Mouse (Mus musculus): ENCODE data around the gene Cttn. TPM values are rescaled to one million over a fixed set of nuclear protein-coding genes. Genes with fewer than 3 reads are reported as not detected.
A peak's percentile ranks its signal among the peaks of the same experiment; 100 is the strongest.

The Cttn gene
- 190 and 195 TPM in 2 replicates for polyA plus RNA-seq (2015; fragmentation: Nextera tagmentation; extraction: Ambion mirVana)

- H3K9me3 ChIP-seq (replicated peaks; ENCODE audit: control insufficient read depth, low read length, poor library complexity, severe bottlenecking): no peaks in the 10 kb centered on the region
- H3K9ac ChIP-seq (ENCODE audit: low read depth, low read length): peak within 1 kb of the TSS; percentile 97
- peak; percentile 97 for ATAC-seq
- 1% methylated on average over 28 of the region's 30 CpGs for WGBS
- peak within 1 kb of the TSS; percentile 86 for H3K4me3 ChIP-seq (ENCODE audit: low read depth, low read length)
- peaks cover 21% of the 10 kb centered on the region for H3K4me1 ChIP-seq (ENCODE audit: control insufficient read depth, insufficient read depth, low read length)
- H3K27me3 ChIP-seq (ENCODE audit: control insufficient read depth, insufficient read depth, low read depth, low read length): no peaks in the 10 kb centered on the region
- H3K4me2 ChIP-seq (ENCODE audit: low read length): peak within 1 kb of the TSS; percentile 56
- no peaks in the 10 kb centered on the region for H3K36me3 ChIP-seq (ENCODE audit: control insufficient read depth, insufficient read depth, low read length)
- peak within 1 kb of the TSS; percentile 85 for H3K27ac ChIP-seq (ENCODE audit: low read length)
These were observed at the start of gene Cttn for GRCm38 (mm10) chr7:144470545-144471059. Gene Cttn, minus strand, starts transcription at chr7:144471009.

GRCm38 (mm10) chr7:144519852-144520251 is 49.0 kb upstream of the Cttn start:
- H3K4me3 ChIP-seq (ENCODE audit: low read depth, low read length): no peak overlapping the region
- 97% methylated on average over 5 of the region's 5 CpGs for WGBS
- peaks cover 20% of the 10 kb centered on the region for H3K36me3 ChIP-seq (ENCODE audit: control insufficient read depth, insufficient read depth, low read length)
- ATAC-seq: no peak
- no peaks in the 10 kb centered on the region for H3K4me1 ChIP-seq (ENCODE audit: control insufficient read depth, insufficient read depth, low read length)
- no peaks in the 10 kb centered on the region for H3K9me3 ChIP-seq (replicated peaks; ENCODE audit: control insufficient read depth, low read length, poor library complexity, severe bottlenecking)
- H3K27me3 ChIP-seq (ENCODE audit: control insufficient read depth, insufficient read depth, low read depth, low read length): no peaks in the 10 kb centered on the region
- H3K4me2 ChIP-seq (ENCODE audit: low read length): no peak overlapping the region
- no peak overlapping the region for H3K27ac ChIP-seq (ENCODE audit: low read length)
- no peak overlapping the region for H3K9ac ChIP-seq (ENCODE audit: low read depth, low read length)

- H3K27me3 ChIP-seq (ENCODE audit: control insufficient read depth, insufficient read depth, low read depth, low read length): no peaks in the 10 kb centered on the region
- no peak overlapping the region for H3K27ac ChIP-seq (ENCODE audit: low read length)
- 88% methylated on average over 5 of the region's 5 CpGs for WGBS
- H3K4me3 ChIP-seq (ENCODE audit: low read depth, low read length): no peak overlapping the region
- H3K9me3 ChIP-seq (replicated peaks; ENCODE audit: control insufficient read depth, low read length, poor library complexity, severe bottlenecking): no peaks in the 10 kb centered on the region
- no peaks in the 10 kb centered on the region for H3K4me1 ChIP-seq (ENCODE audit: control insufficient read depth, insufficient read depth, low read length)
- no peak overlapping the region for H3K9ac ChIP-seq (ENCODE audit: low read depth, low read length)
- no peak overlapping the region for H3K4me2 ChIP-seq (ENCODE audit: low read length)
- H3K36me3 ChIP-seq (ENCODE audit: control insufficient read depth, insufficient read depth, low read length): peaks cover 34% of the 10 kb centered on the region
- ATAC-seq: no peak
These were observed 45.9 kb upstream of the Cttn start for GRCm38 (mm10) chr7:144516711-144517110.

GRCm38 (mm10) chr7:144509090-144509489 is 38.3 kb upstream of the Cttn start:
- Histone ChIP-seq H3K27me3 (ENCODE audit: control insufficient read depth, insufficient read depth, low read depth, low read length) (no peaks in the 10 kb centered on the region), H3K27ac (ENCODE audit: low read length) (no peak overlapping the region), H3K4me1 (ENCODE audit: control insufficient read depth, insufficient read depth, low read length) (no peaks in the 10 kb centered on the region), H3K36me3 (ENCODE audit: control insufficient read depth, insufficient read depth, low read length) (peaks cover 41% of the 10 kb centered on the region), H3K9ac (ENCODE audit: low read depth, low read length) (no peak overlapping the region), H3K4me2 (ENCODE audit: low read length) (no peak overlapping the region), H3K4me3 (ENCODE audit: low read depth, low read length) (no peak overlapping the region), H3K9me3 (replicated peaks; ENCODE audit: control insufficient read depth, low read length, poor library complexity, severe bottlenecking) (no peaks in the 10 kb centered on the region)
- no peak for ATAC-seq
- WGBS: 98% methylated on average over 4 of the region's 4 CpGs

GRCm38 (mm10) chr7:144506807-144507206 is 36.0 kb upstream of the Cttn start:
- Histone ChIP-seq H3K9ac (ENCODE audit: low read depth, low read length) (no peak overlapping the region), H3K4me1 (ENCODE audit: control insufficient read depth, insufficient read depth, low read length) (no peaks in the 10 kb centered on the region), H3K4me2 (ENCODE audit: low read length) (no peak overlapping the region), H3K36me3 (ENCODE audit: control insufficient read depth, insufficient read depth, low read length) (peaks cover 38% of the 10 kb centered on the region), H3K27ac (ENCODE audit: low read length) (no peak overlapping the region), H3K4me3 (ENCODE audit: low read depth, low read length) (no peak overlapping the region), H3K27me3 (ENCODE audit: control insufficient read depth, insufficient read depth, low read depth, low read length) (no peaks in the 10 kb centered on the region), H3K9me3 (replicated peaks; ENCODE audit: control insufficient read depth, low read length, poor library complexity, severe bottlenecking) (no peaks in the 10 kb centered on the region)
- no peak for ATAC-seq
- WGBS: 96% methylated on average over 1 of the region's 1 CpGs

GRCm38 (mm10) chr7:144503959-144504358 is 33.1 kb upstream of the Cttn start:
- H3K4me2 ChIP-seq (ENCODE audit: low read length): no peak overlapping the region
- H3K9ac ChIP-seq (ENCODE audit: low read depth, low read length): no peak overlapping the region
- no peaks in the 10 kb centered on the region for H3K9me3 ChIP-seq (replicated peaks; ENCODE audit: control insufficient read depth, low read length, poor library complexity, severe bottlenecking)
- H3K27me3 ChIP-seq (ENCODE audit: control insufficient read depth, insufficient read depth, low read depth, low read length): no peaks in the 10 kb centered on the region
- H3K36me3 ChIP-seq (ENCODE audit: control insufficient read depth, insufficient read depth, low read length): peaks cover 33% of the 10 kb centered on the region
- H3K4me1 ChIP-seq (ENCODE audit: control insufficient read depth, insufficient read depth, low read length): no peaks in the 10 kb centered on the region
- H3K27ac ChIP-seq (ENCODE audit: low read length): no peak overlapping the region
- 85% methylated on average over 4 of the region's 4 CpGs for WGBS
- H3K4me3 ChIP-seq (ENCODE audit: low read depth, low read length): no peak overlapping the region
- no peak for ATAC-seq

GRCm38 (mm10) chr7:144492931-144493330 is 22.1 kb upstream of the Cttn start:
- H3K9me3 ChIP-seq (replicated peaks; ENCODE audit: control insufficient read depth, low read length, poor library complexity, severe bottlenecking): no peaks in the 10 kb centered on the region
- no peak for ATAC-seq
- no peaks in the 10 kb centered on the region for H3K27me3 ChIP-seq (ENCODE audit: control insufficient read depth, insufficient read depth, low read depth, low read length)
- H3K27ac ChIP-seq (ENCODE audit: low read length): no peak overlapping the region
- H3K4me2 ChIP-seq (ENCODE audit: low read length): no peak overlapping the region
- no peak overlapping the region for H3K9ac ChIP-seq (ENCODE audit: low read depth, low read length)
- no peaks in the 10 kb centered on the region for H3K4me1 ChIP-seq (ENCODE audit: control insufficient read depth, insufficient read depth, low read length)
- 79% methylated on average over 1 of the region's 1 CpGs for WGBS
- no peak overlapping the region for H3K4me3 ChIP-seq (ENCODE audit: low read depth, low read length)
- peaks cover 55% of the 10 kb centered on the region for H3K36me3 ChIP-seq (ENCODE audit: control insufficient read depth, insufficient read depth, low read length)

- Histone ChIP-seq H3K4me2 (ENCODE audit: low read length) (no peak overlapping the region), H3K27ac (ENCODE audit: low read length) (no peak overlapping the region), H3K4me3 (ENCODE audit: low read depth, low read length) (no peak overlapping the region), H3K27me3 (ENCODE audit: control insufficient read depth, insufficient read depth, low read depth, low read length) (no peaks in the 10 kb centered on the region), H3K9ac (ENCODE audit: low read depth, low read length) (no peak overlapping the region), H3K9me3 (replicated peaks; ENCODE audit: control insufficient read depth, low read length, poor library complexity, severe bottlenecking) (no peaks in the 10 kb centered on the region), H3K4me1 (ENCODE audit: control insufficient read depth, insufficient read depth, low read length) (no peaks in the 10 kb centered on the region), H3K36me3 (ENCODE audit: control insufficient read depth, insufficient read depth, low read length) (peaks cover 42% of the 10 kb centered on the region)
- ATAC-seq: no peak
- WGBS: 92% methylated on average over 8 of the region's 8 CpGs
These were observed 19.5 kb upstream of the Cttn start for GRCm38 (mm10) chr7:144490201-144490873.

- no peak for ATAC-seq
- Histone ChIP-seq H3K4me2 (ENCODE audit: low read length) (no peak overlapping the region), H3K9me3 (replicated peaks; ENCODE audit: control insufficient read depth, low read length, poor library complexity, severe bottlenecking) (no peaks in the 10 kb centered on the region), H3K9ac (ENCODE audit: low read depth, low read length) (no peak overlapping the region), H3K4me1 (ENCODE audit: control insufficient read depth, insufficient read depth, low read length) (no peaks in the 10 kb centered on the region), H3K4me3 (ENCODE audit: low read depth, low read length) (no peak overlapping the region), H3K27me3 (ENCODE audit: control insufficient read depth, insufficient read depth, low read depth, low read length) (no peaks in the 10 kb centered on the region), H3K36me3 (ENCODE audit: control insufficient read depth, insufficient read depth, low read length) (peaks cover 49% of the 10 kb centered on the region), H3K27ac (ENCODE audit: low read length) (no peak overlapping the region)
- WGBS: 94% methylated on average over 6 of the region's 6 CpGs
These were observed 18.4 kb upstream of the Cttn start for GRCm38 (mm10) chr7:144489067-144489774.

All from midbrain, embryonic 16.5 days (tissue).